Mouse (Mus musculus) thymus, postnatal 14 days (tissue): ENCODE results near the gene Slc9c1.

Source experiments
- DNase-seq: peaks from one replicate; pipeline ENCODE4 v3.0.0; 2021

The Slc9c1 gene

DNA sequence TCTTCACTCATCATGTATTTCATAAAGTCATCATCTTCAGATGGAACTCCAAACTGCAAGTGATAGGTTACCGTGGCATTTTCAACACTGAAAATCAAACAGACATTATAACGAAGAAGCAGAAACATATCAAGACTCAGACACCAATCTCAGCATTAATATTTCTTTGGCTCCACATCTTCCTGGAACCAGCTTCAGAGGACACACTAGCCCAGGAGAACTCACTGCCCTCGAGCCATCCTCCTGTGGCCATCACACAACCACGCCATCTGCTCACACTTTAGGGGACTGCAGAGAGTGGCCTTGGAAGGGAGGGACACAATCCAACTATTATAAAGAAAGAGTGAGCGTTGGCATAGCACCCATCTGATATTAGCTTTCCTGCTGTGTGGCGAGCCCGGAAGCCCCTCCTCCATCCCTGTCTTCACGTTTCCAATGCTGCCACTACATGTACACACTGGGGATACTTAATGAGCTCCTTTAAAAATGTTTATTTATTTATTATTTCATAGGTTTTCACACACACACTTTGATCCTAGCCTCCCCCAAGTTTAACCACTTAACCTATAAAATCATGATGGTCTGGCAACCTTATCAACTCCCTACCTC lies 94.5 kb downstream of the Slc9c1 start:
- DNase-seq: no peak

DNA sequence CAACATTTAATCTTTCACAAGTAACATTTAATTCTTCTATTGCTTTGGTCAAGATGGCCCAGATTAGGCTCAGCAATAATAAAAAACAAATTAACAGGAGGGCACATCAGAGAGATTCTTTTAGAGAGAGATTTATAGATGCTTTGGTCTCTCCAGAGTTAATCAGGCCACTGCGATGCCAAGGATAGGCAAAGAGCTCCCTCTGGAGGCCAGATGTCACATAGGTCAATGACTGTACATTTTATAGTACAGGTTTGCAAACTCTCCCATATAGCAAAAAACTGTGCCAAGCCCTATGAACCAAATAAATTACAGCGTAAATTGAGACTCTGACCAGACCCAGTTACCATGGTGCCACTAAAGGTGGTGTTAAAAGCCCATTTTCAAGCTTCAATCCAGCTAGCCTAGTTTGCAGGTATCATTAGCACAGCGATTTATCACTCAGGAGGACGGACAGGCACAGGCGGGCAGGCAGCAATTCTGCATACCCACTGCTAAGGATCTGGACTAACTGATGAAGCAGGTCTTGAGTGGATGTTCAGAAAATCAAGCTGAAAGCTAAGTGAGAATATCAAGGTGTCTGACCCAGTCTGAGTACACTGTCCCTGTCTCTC lies 95.3 kb downstream of the Slc9c1 start:
- DNase-seq: peak; percentile 69

DNA sequence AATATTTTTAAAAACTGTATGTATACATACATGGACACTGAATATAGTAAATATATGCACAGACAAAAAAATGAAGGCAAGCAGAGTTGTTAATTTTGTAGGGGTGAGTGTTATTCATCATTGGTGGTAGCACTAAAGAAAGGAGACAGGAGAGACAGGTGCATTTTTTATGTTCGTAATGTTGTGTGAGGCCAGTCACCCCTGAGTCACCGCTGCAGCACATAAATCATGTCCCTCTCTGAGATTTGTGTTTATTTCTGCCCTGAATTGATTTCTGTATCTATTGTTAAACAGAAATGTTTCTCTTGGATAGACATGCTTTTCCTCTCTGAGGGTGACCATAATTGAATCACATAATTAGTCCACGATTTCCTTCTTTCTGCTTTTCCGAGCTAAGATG lies 97.3 kb downstream of the Slc9c1 start:
- no peak for DNase-seq

DNA sequence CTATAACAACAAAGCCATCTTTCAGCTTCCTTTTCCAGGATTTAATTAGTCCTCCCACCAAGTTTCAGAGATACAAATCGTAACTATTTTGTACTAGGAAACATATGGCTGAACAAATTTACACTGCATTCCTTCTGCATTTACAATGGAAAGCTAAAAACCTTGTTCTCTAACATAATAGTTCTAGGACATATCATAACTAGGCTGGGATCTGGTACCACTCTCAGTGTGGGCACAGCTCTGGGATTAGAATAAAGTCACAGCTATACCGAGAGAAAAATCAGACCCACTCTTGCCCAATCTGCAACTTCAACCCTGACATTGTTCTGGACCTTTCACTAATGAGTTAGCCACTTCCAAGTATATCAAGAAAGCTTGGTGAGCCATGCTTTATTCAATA lies 100.7 kb downstream of the Slc9c1 start:
- no peak for DNase-seq

DNA sequence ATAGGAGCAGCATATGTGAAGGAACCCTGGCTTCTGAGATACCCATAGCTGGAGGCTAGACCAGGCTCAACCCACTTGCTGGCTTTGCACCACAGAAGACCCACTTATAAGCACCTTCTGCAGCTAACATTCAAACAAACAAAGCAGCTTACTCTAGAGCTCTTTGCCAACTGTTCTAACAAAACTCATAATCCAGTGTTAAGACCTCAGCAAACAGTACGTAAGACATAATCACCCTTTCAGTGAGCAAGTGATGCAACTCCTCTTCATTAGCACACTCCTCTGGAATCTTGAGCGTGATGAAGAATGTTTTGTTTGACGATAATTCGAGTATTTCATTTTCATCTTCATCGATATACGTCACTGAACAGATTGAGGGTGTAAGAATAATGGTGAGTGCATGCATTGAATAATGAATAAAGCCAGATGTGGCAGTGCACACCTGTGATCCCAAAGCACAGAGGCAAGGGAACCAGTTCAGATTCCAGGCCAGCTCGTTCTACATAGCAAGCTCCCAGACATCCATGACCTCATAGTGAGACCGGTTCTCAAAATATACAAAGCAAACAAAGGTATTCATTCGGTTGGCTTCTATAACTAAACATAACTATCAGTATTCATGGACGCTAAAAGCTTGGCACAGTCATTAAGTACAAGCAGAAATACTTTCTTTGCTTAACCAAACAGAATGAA lies 105.1 kb downstream of the Slc9c1 start:
- no peak for DNase-seq

DNA sequence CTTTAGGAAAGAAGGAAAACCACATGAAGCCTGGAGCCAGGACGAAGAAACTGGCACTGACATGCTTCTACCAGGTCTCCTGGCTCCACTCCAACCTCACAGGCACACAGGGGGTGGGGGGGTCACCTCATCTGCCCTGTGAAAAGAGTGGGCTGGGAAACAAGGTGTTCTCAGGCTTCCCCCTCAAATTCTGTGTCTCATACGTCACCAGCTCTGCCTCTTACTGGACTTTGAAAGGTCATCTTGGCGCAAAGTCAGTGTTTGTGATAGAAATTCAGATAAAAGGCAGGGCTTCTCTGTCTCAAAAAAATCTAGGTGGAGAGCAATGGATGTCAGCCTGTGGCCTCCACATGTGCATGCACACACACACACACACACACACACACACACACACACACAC lies 106.2 kb downstream of the Slc9c1 start:
- no peak for DNase-seq

DNA sequence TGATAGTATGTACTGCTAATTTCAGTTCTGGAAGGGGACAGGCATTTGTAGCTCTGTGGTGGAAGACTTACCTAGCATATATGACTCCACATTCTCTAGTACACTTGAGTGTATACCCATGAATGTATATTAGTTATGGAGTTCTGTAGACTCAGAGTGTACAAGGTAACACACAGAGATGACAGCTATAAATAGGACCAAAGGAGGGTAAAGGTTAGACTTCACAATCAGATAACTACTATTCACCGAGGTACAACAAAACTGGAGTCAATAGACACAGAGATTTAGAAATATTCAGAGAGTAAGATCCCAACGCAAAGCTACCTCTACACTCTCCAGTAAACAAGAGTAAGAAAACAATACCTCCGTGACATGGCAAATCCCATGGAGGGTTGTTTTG lies 108.8 kb downstream of the Slc9c1 start:
- no peak for DNase-seq

DNA sequence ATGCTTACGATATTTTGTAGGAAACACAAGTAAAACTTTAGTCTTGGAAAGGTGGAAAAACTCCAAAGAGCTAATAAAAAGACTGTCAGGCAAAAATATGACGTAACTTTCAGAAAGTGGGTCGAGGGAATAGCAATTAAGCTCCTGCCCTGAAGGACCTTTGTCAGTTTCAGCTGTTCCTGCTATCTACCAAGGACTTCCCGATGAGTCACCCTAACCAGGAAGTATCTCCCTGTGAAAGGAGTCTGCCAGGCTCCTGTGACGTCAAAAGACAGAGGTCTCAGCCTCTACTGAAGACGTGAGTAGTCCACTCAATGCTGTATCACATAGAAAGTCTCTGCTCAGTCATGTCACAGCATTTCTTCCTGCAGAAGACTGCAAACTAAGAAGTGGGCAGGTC lies 109.3 kb downstream of the Slc9c1 start:
- no peak for DNase-seq

DNA sequence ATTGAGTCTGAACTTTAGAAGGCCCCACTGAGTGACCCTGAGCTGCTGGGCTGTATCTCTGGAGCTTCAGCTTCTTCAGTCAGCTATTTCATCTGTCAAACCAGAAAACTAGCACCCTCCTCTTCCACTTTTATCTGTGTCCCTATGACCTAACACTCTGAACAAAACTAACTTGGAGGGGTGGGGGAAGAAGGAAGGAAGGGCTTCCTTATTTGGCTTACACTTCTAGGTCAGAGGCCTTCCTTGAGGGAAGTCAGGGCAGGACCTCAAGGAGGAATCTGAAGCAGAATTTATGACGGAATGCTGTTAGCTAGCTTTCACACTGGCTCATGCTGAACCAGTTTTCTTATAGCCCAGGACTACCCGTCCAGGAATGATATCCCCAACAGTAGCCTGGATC lies 116.4 kb downstream of the Slc9c1 start:
- DNase-seq: no peak

DNA sequence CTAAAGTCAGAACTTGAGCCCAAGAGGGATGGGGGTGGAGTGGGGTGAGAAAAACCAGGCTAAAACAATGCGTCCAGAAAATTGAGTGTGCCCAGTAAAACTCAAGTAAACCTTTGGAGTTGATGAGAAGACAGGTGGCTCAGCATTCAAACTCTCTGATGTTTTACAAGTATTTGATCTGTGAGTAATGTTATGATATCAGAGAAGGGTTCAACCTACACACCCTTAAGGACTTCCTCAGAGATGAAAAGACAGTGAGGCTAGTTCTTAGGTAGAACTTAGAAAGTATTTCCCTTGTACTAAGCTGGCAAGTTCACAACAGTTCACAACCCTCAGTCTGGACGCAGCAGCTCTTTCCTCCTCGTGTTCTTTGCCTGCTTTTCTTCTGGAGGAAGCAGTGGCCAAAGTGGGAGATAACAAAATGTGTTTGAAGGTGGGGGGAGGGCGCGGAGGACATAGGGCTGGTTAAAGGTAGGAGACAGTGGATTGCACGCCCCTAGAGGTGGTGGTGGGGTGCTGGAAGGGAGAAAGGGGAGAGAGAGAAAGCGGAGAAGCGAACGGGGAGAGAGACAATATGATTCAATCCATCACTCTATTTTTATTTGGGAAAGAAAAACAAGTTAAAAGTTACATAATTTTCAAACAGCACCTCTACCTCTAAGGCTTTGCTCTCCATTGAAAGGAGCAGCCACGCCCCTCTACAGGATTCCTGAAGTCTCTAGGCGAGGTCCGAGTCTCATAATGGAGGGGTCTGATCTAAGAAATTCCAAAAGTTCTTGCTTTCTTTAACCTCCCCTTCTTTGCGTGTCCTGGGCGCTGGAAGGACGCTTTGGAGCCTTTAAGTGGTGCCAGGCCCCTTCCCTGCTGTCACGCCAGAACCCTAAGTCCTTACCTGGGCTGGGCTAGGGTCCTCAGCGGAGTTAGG lies 118.2 kb downstream of the Slc9c1 start:
- no peak for DNase-seq

DNA sequence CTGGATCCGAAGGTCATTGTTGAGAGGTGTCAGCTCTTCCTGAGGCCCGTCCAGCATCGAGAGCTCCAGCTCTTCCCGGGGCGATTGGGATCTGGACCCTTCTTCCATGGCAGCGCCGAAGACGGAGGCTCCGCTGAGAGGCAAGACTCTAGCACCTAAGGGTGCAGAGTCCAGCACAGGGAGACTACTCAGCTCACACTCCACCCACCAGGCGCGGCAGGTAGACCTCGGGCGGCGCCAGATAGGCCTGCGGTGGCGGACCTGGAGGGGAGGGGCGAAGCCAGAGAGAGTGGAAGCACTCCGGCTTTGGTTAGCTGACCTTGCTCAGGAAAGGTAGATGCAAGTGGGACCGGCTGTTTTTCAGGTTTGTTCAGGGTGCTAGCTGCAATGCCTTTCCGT lies 118.8 kb downstream of the Slc9c1 start, which contains the start of gene BC016579:
Gene BC016579 (minus strand): TSS at position 135 of the 399 bp plus-strand sequence.
- peak; percentile 25 for DNase-seq

DNA sequence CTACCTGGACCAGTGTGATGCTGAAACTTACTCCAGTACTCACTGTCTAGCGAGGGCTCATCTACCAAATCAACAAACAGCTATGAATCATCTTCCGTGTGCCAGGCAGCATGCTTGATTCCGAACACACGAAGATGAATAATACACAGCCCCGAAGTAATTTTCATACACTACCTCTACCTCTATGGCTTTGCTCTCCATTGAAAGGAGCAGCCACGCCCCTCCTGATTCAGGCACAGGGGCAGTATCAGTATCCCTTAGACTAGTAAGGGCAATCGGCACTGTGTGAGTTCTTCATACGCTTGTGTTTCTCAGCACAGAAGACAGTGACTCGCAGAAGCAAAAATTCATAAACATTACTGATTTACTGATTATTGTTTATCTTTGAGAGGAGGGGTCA lies 119.4 kb downstream of the Slc9c1 start:
- no peak for DNase-seq
